Mouse (Mus musculus): ENCODE measurements at regions not wholly inside any gene's neighbourhood (a gene's known extent, or its start where the extent isn't known, plus 50 kb on each side); places are given as distances from the start of the nearest gene placed in this dataset.

DNA sequence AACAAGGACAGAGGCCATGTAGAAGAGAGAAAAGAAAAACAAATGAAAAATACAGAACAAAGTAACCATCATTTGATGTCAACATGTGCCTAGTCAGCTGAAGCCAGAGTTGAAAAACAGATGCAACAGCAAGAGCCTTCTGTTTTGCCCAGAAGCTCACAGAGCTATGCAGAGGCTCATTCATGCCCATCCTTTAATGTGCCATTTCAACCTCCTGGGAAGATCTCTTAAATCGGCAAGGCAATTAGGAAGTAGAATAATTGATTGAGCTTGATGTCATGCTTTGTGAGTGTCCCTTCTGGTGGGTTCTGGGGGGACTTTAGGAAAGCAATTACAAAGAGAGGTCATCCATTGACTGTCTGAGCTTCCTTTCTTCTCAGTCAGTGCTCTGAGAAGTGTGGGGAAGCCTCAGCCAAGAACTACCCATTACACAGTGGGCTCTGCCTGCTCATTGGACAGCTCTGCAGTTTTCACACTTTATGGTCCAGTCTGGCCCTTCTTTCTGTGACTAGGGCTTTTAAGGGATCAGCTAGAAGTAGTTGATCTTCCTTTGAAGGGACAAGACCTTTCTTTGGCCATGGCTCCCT is 240.2 kb downstream of the Kcne4 start:
- no peaks in the 10 kb centered on the region for H3K27me3 ChIP-seq
- ATAC-seq (ENCODE audit: low FRiP score) = peak; percentile 79
- H3K4me3 ChIP-seq = no peak overlapping the region
- no peaks in the 10 kb centered on the region for H3K36me3 ChIP-seq
- no peaks in the 10 kb centered on the region for H3K9me3 ChIP-seq
- no peak overlapping the region for H3K27ac ChIP-seq
- 0 out of 2 replicates have a peak, but pooled peaks cover 4% of the 10 kb centered on the region for H3K4me1 ChIP-seq (replicated peaks)
- WGBS = 22% methylated on average over 1 of the region's 1 CpGs
- H3K4me2 ChIP-seq = no peak overlapping the region
- no peak overlapping the region for H3K9ac ChIP-seq

DNA sequence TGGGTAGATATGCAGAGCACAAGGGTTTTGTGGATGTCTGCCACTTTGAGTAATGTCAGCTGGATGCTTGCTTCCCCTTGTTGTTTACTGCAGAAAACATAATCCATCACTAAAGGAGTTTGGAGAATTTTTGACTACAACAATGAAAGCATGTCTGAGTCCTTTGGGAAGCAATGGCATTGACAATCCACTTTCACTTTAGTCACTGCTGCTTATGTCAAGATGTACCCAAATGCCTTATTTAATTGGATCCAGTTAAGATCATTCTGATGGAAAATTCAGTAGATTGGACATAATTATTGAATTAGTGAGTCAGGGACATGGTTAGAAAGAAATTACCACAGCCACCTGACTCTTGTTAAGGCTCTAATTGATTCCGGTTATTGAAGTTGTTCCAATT is 263.7 kb downstream of the Kcne4 start:
- Histone ChIP-seq H3K9ac (no peak overlapping the region), H3K36me3 (no peaks in the 10 kb centered on the region), H3K27me3 (no peaks in the 10 kb centered on the region), H3K4me3 (no peak overlapping the region), H3K4me1 (replicated peaks) (no peaks in the 10 kb centered on the region), H3K27ac (no peak overlapping the region), H3K4me2 (no peak overlapping the region), H3K9me3 (no peaks in the 10 kb centered on the region)
- 71% methylated on average over 1 of the region's 1 CpGs for WGBS
- no peak for ATAC-seq (ENCODE audit: low FRiP score)
